Mouse (Mus musculus) kidney, embryonic 16.5 days (tissue): ENCODE measurements around the gene Ccdc153. TPM values are rescaled to one million over a fixed set of nuclear protein-coding genes. Genes with fewer than 3 reads are reported as not detected.

ENCODE experiments used
- ATAC-seq: fragments of 200-750 bp; cut with Nextera tagmentation; 2 replicates; pipeline ENCODE4 v1.8.0; 2017; ENCODE audit warnings: moderate TSS enrichment; ENCODE audit not compliant: low FRiP score, low TSS enrichment
- H3K27ac ChIP-seq: fragments of 300-500 bp; sonication (generic); 2 replicates; pipeline ENCODE4 v1.5.1; 2014; ENCODE audit warnings: low read length
- H3K27me3 ChIP-seq: fragments of 300-500 bp; sonication (generic); 2 replicates; pipeline ENCODE4 v1.6.1; 2014; ENCODE audit warnings: low read length, control low read depth, mixed read lengths; ENCODE audit not compliant: insufficient read depth
- H3K36me3 ChIP-seq: fragments of 300-500 bp; sonication (generic); 2 replicates; pipeline ENCODE4 v1.6.1; 2014; ENCODE audit warnings: low read length, control low read depth, mixed read lengths; ENCODE audit not compliant: insufficient read depth
- H3K4me1 ChIP-seq: fragments of 300-500 bp; sonication (generic); 2 replicates; pipeline ENCODE4 v1.6.1; 2014; ENCODE audit warnings: low read length, control low read depth, mixed read lengths; ENCODE audit not compliant: insufficient read depth
- H3K4me2 ChIP-seq: fragments of 300-500 bp; sonication (generic); replicated peaks from 2 replicates; pipeline ENCODE4 v1.6.1; 2014; ENCODE audit warnings: low read depth, low read length
- H3K4me3 ChIP-seq: fragments of 300-500 bp; sonication (generic); 2 replicates; pipeline ENCODE4 v1.5.1; 2014; ENCODE audit warnings: mild to moderate bottlenecking, low read length
- H3K9ac ChIP-seq: fragments of 300-500 bp; sonication (generic); replicated peaks from 2 replicates; pipeline ENCODE4 v1.6.1; 2014; ENCODE audit warnings: low read length
- H3K9me3 ChIP-seq: fragments of 300-500 bp; sonication (generic); 2 replicates; pipeline ENCODE4 v1.6.1; 2016; ENCODE audit warnings: low read length, control low read depth
- WGBS: fragments of 180-500 bp; shearing (Covaris S2); extraction: QIAGEN DNeasy Blood & Tissue Kit; methylation state at CpG from one replicate; pipeline ENCODE4 v1.1.7; 2014; 5-methylcytosine and 5-hydroxymethylcytosine counted together
- polyA plus RNA-seq: library from polyadenylated mRNA; unstranded; fragments of >200 nt; fragmentation: Nextera tagmentation; extraction: Ambion mirVana; gene quantifications from 2 replicates; pipeline ENCODE4 v1.2.1, GENCODE M21; 2015

Ccdc153 gene
- polyA plus RNA-seq, 1 experiment from 2014 or later, result not detected

GRCm38 (mm10) chr9:44209416-44209815 is 31.1 kb upstream of the Ccdc153 start:
- no peak overlapping the region for H3K27ac ChIP-seq
- no peak for ATAC-seq
- peaks cover 10% of the 10 kb centered on the region for H3K36me3 ChIP-seq
- H3K9ac ChIP-seq, result no peak overlapping the region
- 90% methylated on average over 4 of the region's 4 CpGs for WGBS
- no peak overlapping the region for H3K4me3 ChIP-seq
- H3K4me2 ChIP-seq, result no peak overlapping the region
- no peaks in the 10 kb centered on the region for H3K4me1 ChIP-seq
- H3K9me3 ChIP-seq, result peaks cover 5% of the 10 kb centered on the region; the same call in 1 of the 2 replicates
- H3K27me3 ChIP-seq, result no peaks in the 10 kb centered on the region

GRCm38 (mm10) chr9:44212406-44212805 is 28.1 kb upstream of the Ccdc153 start:
- no peak for ATAC-seq
- WGBS, result 84% methylated on average over 4 of the region's 4 CpGs
- Histone ChIP-seq H3K4me1 (no peaks in the 10 kb centered on the region), H3K36me3 (peaks cover 10% of the 10 kb centered on the region), H3K27me3 (no peaks in the 10 kb centered on the region), H3K9ac (no peak overlapping the region), H3K27ac (no peak overlapping the region), H3K4me3 (no peak overlapping the region), H3K9me3 (peaks cover 5% of the 10 kb centered on the region; the same call in 1 of the 2 replicates), H3K4me2 (no peak overlapping the region)

GRCm38 (mm10) chr9:44213538-44213937 is 26.9 kb upstream of the Ccdc153 start:
- Histone ChIP-seq H3K4me1 (no peaks in the 10 kb centered on the region), H3K27ac (no peak overlapping the region), H3K4me2 (no peak overlapping the region), H3K27me3 (no peaks in the 10 kb centered on the region), H3K9ac (no peak overlapping the region), H3K9me3 (peaks cover 5% of the 10 kb centered on the region; the same call in 1 of the 2 replicates), H3K4me3 (no peak overlapping the region), H3K36me3 (peaks cover 10% of the 10 kb centered on the region)
- WGBS, result 96% methylated on average over 14 of the region's 14 CpGs
- no peak for ATAC-seq

GRCm38 (mm10) chr9:44225993-44226392 is 14.5 kb upstream of the Ccdc153 start:
- Histone ChIP-seq H3K9ac (no peak overlapping the region), H3K9me3 (no peaks in the 10 kb centered on the region), H3K27me3 (no peaks in the 10 kb centered on the region), H3K4me2 (no peak overlapping the region), H3K4me3 (no peak overlapping the region), H3K27ac (0 out of 2 replicates have a peak overlapping the region, but pooled peaks have one; percentile 25), H3K4me1 (peaks cover 4% of the 10 kb centered on the region), H3K36me3 (no peaks in the 10 kb centered on the region)
- ATAC-seq, result no peak
- WGBS, result 52% methylated on average over 6 of the region's 6 CpGs

GRCm38 (mm10) chr9:44231609-44232008 is 8.9 kb upstream of the Ccdc153 start:
- Histone ChIP-seq H3K27me3 (no peaks in the 10 kb centered on the region), H3K9ac (no peak overlapping the region), H3K4me3 (no peak overlapping the region), H3K9me3 (no peaks in the 10 kb centered on the region), H3K4me2 (peak overlapping the region; percentile 63), H3K36me3 (no peaks in the 10 kb centered on the region), H3K27ac (no peak overlapping the region), H3K4me1 (peaks cover 29% of the 10 kb centered on the region)
- no peak for ATAC-seq

GRCm38 (mm10) chr9:44233021-44233801 is 7.3 kb upstream of the Ccdc153 start:
- H3K4me3 ChIP-seq, result peak overlapping the region; percentile 92
- no peaks in the 10 kb centered on the region for H3K27me3 ChIP-seq
- WGBS, result under 1% methylated on average over 38 of the region's 40 CpGs
- no peaks in the 10 kb centered on the region for H3K9me3 ChIP-seq
- peak overlapping the region; percentile 93 for H3K27ac ChIP-seq
- H3K36me3 ChIP-seq, result no peaks in the 10 kb centered on the region
- peaks cover 31% of the 10 kb centered on the region for H3K4me1 ChIP-seq
- peak overlapping the region; percentile 63 for H3K4me2 ChIP-seq
- H3K9ac ChIP-seq, result peak overlapping the region; percentile 92
- ATAC-seq, result peak; percentile 83

- Histone ChIP-seq H3K27ac (peak within 1 kb of the TSS; percentile 93), H3K4me2 (peak within 1 kb of the TSS; percentile 63), H3K4me3 (peak within 1 kb of the TSS; percentile 92), H3K9ac (peak within 1 kb of the TSS; percentile 92), H3K27me3 (no peaks in the 10 kb centered on the region), H3K9me3 (no peaks in the 10 kb centered on the region), H3K4me1 (peaks cover 31% of the 10 kb centered on the region), H3K36me3 (no peaks in the 10 kb centered on the region)
- under 1% methylated on average over 70 of the region's 76 CpGs for WGBS
- peak; percentile 93 for ATAC-seq
Observed at GRCm38 (mm10) chr9:44233802-44234478, 6.5 kb upstream of the Ccdc153 start, which contains the start of gene Cbl. Cbl (minus strand) TSS chr9:44234049.

- Histone ChIP-seq H3K4me3 (peak overlapping the region; percentile 92), H3K4me2 (peak overlapping the region; percentile 63), H3K9me3 (no peaks in the 10 kb centered on the region), H3K36me3 (no peaks in the 10 kb centered on the region), H3K27ac (peak overlapping the region; percentile 80), H3K27me3 (no peaks in the 10 kb centered on the region), H3K4me1 (peaks cover 34% of the 10 kb centered on the region), H3K9ac (peak overlapping the region; percentile 62)
- 0 out of 2 replicates have a peak, but pooled peaks have one; percentile 40 for ATAC-seq
- WGBS, result 21% methylated on average over 19 of the region's 19 CpGs
Observed at GRCm38 (mm10) chr9:44234479-44235427, 5.7 kb upstream of the Ccdc153 start.

GRCm38 (mm10) chr9:44236601-44237000 is 3.9 kb upstream of the Ccdc153 start:
- H3K36me3 ChIP-seq, result no peaks in the 10 kb centered on the region
- no peaks in the 10 kb centered on the region for H3K27me3 ChIP-seq
- H3K4me1 ChIP-seq, result peaks cover 25% of the 10 kb centered on the region
- peak overlapping the region; percentile 77 for H3K27ac ChIP-seq
- H3K9me3 ChIP-seq, result no peaks in the 10 kb centered on the region
- 33% methylated on average over 4 of the region's 4 CpGs for WGBS
- no peak overlapping the region for H3K4me2 ChIP-seq
- H3K9ac ChIP-seq, result no peak overlapping the region
- H3K4me3 ChIP-seq, result no peak overlapping the region
- no peak for ATAC-seq
